Mouse (Mus musculus) spleen, postnatal 14 days (tissue): ENCODE measurements around the gene Syna.
A peak's percentile ranks its signal among the peaks of the same experiment; 100 is the strongest.

Source experiments
- DNase-seq, 2 experiments: peaks; one replicate each; pipeline ENCODE4 v3.0.0; 2021 to 2022; ENCODE audit warnings: low spot score in 2 of 2

Gene Syna

DNA sequence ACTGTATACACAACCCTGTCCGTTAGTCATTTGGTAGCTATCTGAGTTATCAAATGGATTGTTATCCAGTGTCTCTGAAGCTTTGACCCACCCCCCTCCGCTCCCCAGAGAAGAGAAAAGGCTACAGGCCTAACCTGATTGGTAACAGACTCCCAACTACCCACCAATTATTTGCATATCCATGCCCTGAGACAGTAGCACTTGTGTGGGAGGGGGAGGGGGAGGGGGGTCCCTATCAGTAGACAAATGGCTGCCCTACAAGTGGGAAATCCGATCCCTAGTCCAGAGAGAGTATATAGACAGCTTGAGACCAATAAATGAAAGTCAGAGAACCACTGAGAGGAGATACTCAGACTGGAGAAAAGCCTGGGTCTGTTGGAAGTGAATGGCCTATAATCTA is 8.1 kb upstream of the Syna start:
- DNase-seq: no peak

- no peak for DNase-seq
These were observed 7.5 kb upstream of the Syna start for GRCm38 (mm10) chr5:134567445-134567844.

- no peak for DNase-seq
These were observed 5.7 kb upstream of the Syna start for GRCm38 (mm10) chr5:134565696-134566095.

DNA sequence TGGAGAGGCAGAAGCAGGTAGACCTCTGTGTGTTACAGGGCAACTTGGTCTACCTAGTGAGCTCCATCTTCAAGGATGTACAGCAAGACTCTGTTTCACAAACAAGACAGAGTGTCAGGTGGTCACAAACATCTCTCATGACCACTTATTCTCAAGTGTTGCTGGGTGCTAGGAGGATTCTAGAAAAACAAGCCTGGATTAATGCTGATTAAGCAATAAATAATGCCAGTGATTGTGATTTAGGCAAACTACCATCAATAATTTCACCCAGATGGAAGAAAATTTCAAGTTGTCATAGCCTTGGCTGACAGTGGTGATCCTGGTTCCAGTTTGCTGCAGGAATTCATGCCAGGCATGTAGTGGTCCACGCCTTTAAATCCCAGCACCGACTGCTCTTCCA is 4.3 kb upstream of the Syna start:
- DNase-seq: no peak

GRCm38 (mm10) chr5:134560450-134561171 is 640 bp upstream of the Syna start:
- no peak for DNase-seq

DNA sequence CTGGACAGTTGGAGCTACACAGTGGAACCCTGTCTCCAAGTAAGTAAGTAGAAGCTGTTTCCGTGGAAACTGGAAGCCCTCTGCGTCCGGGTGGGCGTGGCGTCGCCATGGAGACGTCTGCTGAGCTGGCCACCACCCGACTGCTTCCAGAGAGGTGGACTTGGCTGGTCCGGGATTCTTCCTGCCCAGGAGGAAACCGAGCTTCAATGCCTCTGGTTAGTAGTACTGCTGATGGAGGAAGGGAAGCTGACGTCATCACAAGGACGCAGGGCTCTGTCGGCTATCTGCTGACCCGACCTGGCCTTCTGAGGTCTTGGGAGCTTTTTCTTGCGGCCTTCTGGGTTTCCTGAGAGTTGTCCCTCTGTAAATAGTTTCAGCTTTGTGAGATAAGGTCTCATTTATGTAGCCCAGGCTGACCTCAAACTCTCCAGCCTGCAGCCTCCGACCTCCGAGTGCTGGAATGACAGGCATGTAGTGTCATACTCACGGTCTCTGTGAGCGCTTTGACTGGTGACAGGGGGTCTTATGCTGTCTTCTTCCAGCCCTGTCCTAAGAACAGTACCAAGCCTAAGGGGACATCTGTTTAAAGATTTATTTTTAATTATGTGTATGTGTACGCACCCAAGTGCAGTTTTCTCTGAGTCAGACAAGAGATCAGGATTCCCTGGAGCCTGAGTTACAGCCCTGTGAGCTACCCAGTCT is 4.4 kb downstream of the Syna start:
- DNase-seq: peak in 1 of 2 experiments; percentile 28

GRCm38 (mm10) chr5:134553951-134554546 is 5.9 kb downstream of the Syna start:
- no peak for DNase-seq

GRCm38 (mm10) chr5:134552110-134552972 is 7.6 kb downstream of the Syna start, which contains the start of gene Clip2:
Clip2 (minus strand) TSS chr5:134552434.
- peak; percentile 72 to 86 for DNase-seq

- peak in 1 of 2 experiments; percentile 12 for DNase-seq
These were observed 8.5 kb downstream of the Syna start for GRCm38 (mm10) chr5:134551233-134552109.

- DNase-seq: no peak
These were observed 9.1 kb downstream of the Syna start for GRCm38 (mm10) chr5:134550836-134551232.

DNA sequence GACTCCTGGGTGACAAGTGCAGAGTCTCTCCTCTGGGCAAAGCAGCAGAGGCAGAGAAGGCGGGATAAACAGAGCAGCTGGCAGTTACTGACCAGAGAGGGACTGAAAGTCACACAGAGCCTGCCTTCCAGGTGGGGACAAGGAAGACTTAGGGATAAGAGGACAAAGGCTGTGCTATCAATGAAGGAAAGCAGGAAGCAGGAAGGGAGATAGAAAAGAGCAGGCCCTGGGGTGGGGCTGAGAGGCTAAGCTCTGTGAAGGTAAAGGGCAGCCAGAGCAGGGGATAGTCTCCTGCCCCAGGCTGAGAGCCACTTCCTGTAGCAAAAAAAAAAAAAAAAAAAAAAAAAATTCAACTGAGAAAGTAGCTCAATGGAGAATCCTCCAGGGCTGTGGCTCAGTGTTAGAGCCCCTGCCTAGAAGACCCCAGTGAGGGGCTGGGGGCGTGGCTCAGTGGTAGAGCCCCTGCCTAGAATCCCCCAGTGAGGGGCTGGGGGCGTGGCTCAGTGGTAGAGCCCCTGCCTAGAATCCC is 10.3 kb downstream of the Syna start:
- DNase-seq: no peak

DNA sequence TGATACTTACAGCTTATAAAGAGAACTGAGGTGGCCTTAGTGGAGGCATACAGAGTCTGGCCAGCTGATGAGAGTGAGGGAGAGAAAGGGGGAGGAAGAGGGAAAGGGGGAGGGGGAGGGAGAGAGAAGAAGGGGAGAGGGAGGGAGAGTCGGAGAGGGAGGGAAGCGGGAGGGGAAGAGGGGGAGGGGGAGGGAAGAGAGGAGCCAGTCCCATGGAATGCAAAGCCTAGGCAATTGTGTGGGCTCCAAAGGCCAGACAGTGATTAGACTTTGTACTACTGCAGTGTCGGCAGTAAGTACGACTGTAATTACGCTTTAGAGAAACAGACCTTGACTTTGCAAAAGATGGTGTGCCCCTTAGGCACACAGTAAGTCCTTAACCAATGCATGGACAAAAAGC is 11.7 kb downstream of the Syna start:
- no peak for DNase-seq

DNA sequence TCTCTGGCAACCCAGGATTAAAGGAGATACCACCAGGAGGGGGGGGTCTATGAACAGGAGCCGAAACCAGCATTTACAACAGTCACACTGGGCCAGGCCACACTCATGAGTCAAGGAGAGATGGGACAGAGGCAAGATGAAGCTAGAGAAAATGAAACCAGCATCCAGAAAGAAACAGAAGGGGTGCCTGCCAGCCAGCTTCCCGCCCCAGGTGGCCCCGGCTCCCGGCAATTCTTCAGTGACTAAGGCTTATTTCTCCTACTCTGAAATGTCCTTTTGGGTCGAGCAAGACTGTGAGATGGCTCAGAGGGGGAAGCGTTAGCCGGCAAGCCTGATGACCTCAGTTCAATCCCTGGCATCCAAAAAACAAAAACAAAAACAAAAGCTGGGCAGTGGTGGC is 13.2 kb downstream of the Syna start:
- no peak for DNase-seq

DNA sequence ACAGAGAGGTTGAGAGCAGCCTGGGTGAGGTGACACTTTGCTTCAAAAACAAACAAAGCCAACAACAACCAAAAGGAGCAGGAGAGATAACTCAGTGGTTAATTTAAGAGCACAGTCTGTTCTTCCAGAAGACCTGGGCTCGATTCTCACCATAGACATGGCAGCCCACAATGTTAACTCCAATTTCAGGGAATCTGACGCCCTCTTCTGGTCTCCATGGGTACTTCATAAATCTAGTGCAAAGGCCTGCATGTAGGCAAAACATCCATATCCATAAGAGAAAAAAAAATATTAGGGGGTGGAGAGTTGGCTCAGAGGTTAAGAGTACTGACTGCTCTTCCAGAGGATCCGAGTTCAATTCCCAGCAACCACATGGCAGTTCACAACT is 14.7 kb downstream of the Syna start:
- no peak for DNase-seq

DNA sequence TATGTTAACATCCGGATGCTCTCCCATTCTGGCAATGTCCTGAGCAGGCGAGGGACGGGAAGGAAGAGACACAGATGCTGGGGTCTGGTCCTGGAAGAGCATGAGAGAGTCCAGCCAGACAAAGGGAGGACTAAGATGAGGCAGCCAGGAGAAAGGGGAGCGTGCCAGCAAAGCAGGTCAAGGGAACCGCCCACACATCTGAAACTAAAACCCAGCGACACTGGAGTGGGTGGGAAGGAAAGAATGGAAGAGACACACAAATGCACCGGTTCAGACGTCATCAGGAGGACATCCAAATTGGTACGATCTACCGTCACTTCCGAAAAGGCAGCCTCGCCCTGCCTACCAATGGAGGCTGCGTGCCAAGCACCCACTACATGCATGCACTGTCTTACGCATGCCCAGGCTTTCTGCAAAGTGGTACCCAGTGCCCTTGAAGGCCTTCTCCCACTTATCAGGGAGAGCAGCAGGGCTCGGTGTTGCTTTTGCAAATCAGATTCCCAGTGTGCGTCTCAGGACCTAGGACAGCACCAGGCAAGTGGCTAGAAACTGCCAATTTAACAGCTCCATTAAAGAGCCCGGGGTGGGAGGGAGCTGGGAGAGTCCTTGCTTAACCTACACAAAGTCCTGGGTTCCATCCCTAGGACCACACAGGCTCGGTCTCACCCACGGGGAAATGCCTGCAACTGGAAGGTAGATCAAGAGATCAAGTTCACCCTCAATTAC is 15.3 kb downstream of the Syna start:
- DNase-seq: no peak

GRCm38 (mm10) chr5:134541640-134542039 is 18.3 kb downstream of the Syna start:
- DNase-seq: no peak

- no peak for DNase-seq
These were observed 19.1 kb downstream of the Syna start for GRCm38 (mm10) chr5:134540881-134541280.

- DNase-seq: no peak
These were observed 20.1 kb downstream of the Syna start for GRCm38 (mm10) chr5:134539891-134540290.

GRCm38 (mm10) chr5:134536036-134536435 is 23.9 kb downstream of the Syna start:
- no peak for DNase-seq

DNA sequence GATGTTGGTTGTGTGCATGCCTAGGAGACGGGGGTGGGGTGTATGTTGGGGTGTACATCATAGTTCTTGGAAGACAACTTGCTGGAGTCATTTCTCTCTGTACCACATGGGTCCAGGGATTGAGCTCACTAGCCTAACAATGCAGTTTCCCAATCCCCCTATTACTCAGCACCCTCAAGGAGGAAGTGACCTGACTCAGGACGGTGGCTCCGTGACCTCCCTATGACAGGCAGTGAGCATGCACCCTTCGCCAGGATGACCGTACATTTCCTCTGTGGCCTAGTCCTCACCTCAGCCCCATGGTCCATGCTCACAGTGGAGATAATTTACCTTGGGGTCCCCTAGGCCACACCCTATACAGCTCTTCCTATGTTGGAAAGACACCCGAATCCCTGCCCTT is 27.6 kb downstream of the Syna start:
- DNase-seq: no peak
